Mouse (Mus musculus): ENCODE measurements around the gene Hsd17b1. TPM values are rescaled to one million over a fixed set of nuclear protein-coding genes. Genes with fewer than 3 reads are reported as not detected.

Hsd17b1 gene
- total RNA-seq, 1 experiment = 2.4 TPM

GRCm38 (mm10) chr11:101059473-101059872 is 18.7 kb upstream of the Hsd17b1 start:
- H3K27ac ChIP-seq (ENCODE audit: insufficient read depth, low read depth, low read length, poor library complexity, severe bottlenecking) = no peak overlapping the region
- in situ Hi-C loops (cut with MboI; ENCODE audit: low sequenced_read_pairs in 2 of 2, unreplicated experiment in 2 of 2) = loop anchor here in 1 of 2 experiments (5.0 kb wide), 1 partner anchor 77 kb away; no protein-coding TSS in a partner anchor

GRCm38 (mm10) chr11:101060126-101060525 is 18.1 kb upstream of the Hsd17b1 start:
- DNase-seq (ENCODE audit: low read depth, low spot score) = no peak
- Histone ChIP-seq H3K9me3 (ENCODE audit: control insufficient read depth, insufficient read depth, low read depth, low read length) (no peaks in the 10 kb centered on the region), H3K4me3 (ENCODE audit: insufficient read depth in 1 of 2, low read depth in 1 of 2, low read length in 2 of 2, poor library complexity in 1 of 2, severe bottlenecking in 1 of 2) (no peak overlapping the region), H3K9ac (ENCODE audit: insufficient read depth, low read depth, low read length, poor library complexity, severe bottlenecking) (no peak overlapping the region), H3K27ac (ENCODE audit: insufficient read depth, low read depth, low read length, poor library complexity, severe bottlenecking) (no peak overlapping the region), H3K36me3 (ENCODE audit: control insufficient read depth, insufficient read depth, low read length, poor library complexity, severe bottlenecking) (peaks cover 2% of the 10 kb centered on the region; the same call in 1 of the 2 replicates), H3K4me1 (ENCODE audit: control insufficient read depth in 2 of 2, insufficient read depth in 2 of 2, low read length in 2 of 2, poor library complexity in 1 of 2) (peaks cover 5 to 35% of the 10 kb centered on the region in 2 experiments)
- TF ChIP-seq ZNF384 (IDR thresholded peaks at IDR 0.05; ENCODE audit: low read depth, low read length) = no peak
- TF ChIP-seq ZC3H11A (IDR thresholded peaks at IDR 0.05; ENCODE audit: borderline replicate concordance, low read depth, low read length) = no peak
- TF ChIP-seq HCFC1 (IDR thresholded peaks at IDR 0.05; ENCODE audit: borderline replicate concordance, insufficient read depth, low read length) = no peak
- TF ChIP-seq MAFK (IDR thresholded peaks at IDR 0.05; ENCODE audit: insufficient read depth, low read depth, low read length) = no peak
- TF ChIP-seq CHD2 (IDR thresholded peaks at IDR 0.05; ENCODE audit: low read depth, low read length) = no peak
- in situ Hi-C loops (cut with MboI; ENCODE audit: low sequenced_read_pairs in 2 of 2, unreplicated experiment in 2 of 2) = loop anchor here in 1 of 2 experiments (10.0 kb wide), 1 partner anchor 75 kb away; no protein-coding TSS in a partner anchor

More at GRCm38 (mm10) chr11:101059473-101059872, 18.7 kb upstream of the Hsd17b1 start:
- no peak for DNase-seq (ENCODE audit: low read depth, low spot score)
- Histone ChIP-seq H3K9me3 (ENCODE audit: control insufficient read depth, insufficient read depth, low read depth, low read length) (no peaks in the 10 kb centered on the region), H3K4me3 (ENCODE audit: insufficient read depth in 1 of 2, low read depth in 1 of 2, low read length in 2 of 2, poor library complexity in 1 of 2, severe bottlenecking in 1 of 2) (no peak overlapping the region), H3K9ac (ENCODE audit: insufficient read depth, low read depth, low read length, poor library complexity, severe bottlenecking) (no peak overlapping the region), H3K4me1 (ENCODE audit: control insufficient read depth in 2 of 2, insufficient read depth in 2 of 2, low read length in 2 of 2, poor library complexity in 1 of 2) (peaks cover 7 to 35% of the 10 kb centered on the region in 2 experiments), H3K36me3 (ENCODE audit: control insufficient read depth, insufficient read depth, low read length, poor library complexity, severe bottlenecking) (peaks cover 2% of the 10 kb centered on the region; the same call in 1 of the 2 replicates)
- TF ChIP-seq ZNF384 (IDR thresholded peaks at IDR 0.05; ENCODE audit: low read depth, low read length) (no peak), CHD2 (IDR thresholded peaks at IDR 0.05; ENCODE audit: low read depth, low read length) (no peak), ZC3H11A (IDR thresholded peaks at IDR 0.05; ENCODE audit: borderline replicate concordance, low read depth, low read length) (no peak), MAFK (IDR thresholded peaks at IDR 0.05; ENCODE audit: insufficient read depth, low read depth, low read length) (no peak), HCFC1 (IDR thresholded peaks at IDR 0.05; ENCODE audit: borderline replicate concordance, insufficient read depth, low read length) (no peak)

- H3K27ac ChIP-seq (ENCODE audit: insufficient read depth, low read depth, low read length, poor library complexity, severe bottlenecking) = no peak overlapping the region
- TF ChIP-seq ZC3H11A (IDR thresholded peaks at IDR 0.05; ENCODE audit: borderline replicate concordance, low read depth, low read length) (no peak), ZNF384 (IDR thresholded peaks at IDR 0.05; ENCODE audit: low read depth, low read length) (no peak), CHD2 (IDR thresholded peaks at IDR 0.05; ENCODE audit: low read depth, low read length) (no peak), HCFC1 (IDR thresholded peaks at IDR 0.05; ENCODE audit: borderline replicate concordance, insufficient read depth, low read length) (no peak), MAFK (IDR thresholded peaks at IDR 0.05; ENCODE audit: insufficient read depth, low read depth, low read length) (no peak)
- DNase-seq (ENCODE audit: low read depth, low spot score) = no peak
- no peak overlapping the region for H3K9ac ChIP-seq (ENCODE audit: insufficient read depth, low read depth, low read length, poor library complexity, severe bottlenecking)
- in situ Hi-C loops (cut with MboI; ENCODE audit: low sequenced_read_pairs in 2 of 2, unreplicated experiment in 2 of 2) = loop anchor here in 1 of 2 experiments (10.0 kb wide), 1 partner anchor 76 kb away; no protein-coding TSS in a partner anchor
- H3K36me3 ChIP-seq (ENCODE audit: control insufficient read depth, insufficient read depth, low read length, poor library complexity, severe bottlenecking) = peaks cover 2% of the 10 kb centered on the region; the same call in 1 of the 2 replicates
- peaks cover 5 to 31% of the 10 kb centered on the region in 2 experiments for H3K4me1 ChIP-seq (ENCODE audit: control insufficient read depth in 2 of 2, insufficient read depth in 2 of 2, low read length in 2 of 2, poor library complexity in 1 of 2)
- H3K4me3 ChIP-seq (ENCODE audit: insufficient read depth in 1 of 2, low read depth in 1 of 2, low read length in 2 of 2, poor library complexity in 1 of 2, severe bottlenecking in 1 of 2) = no peak overlapping the region
- no peaks in the 10 kb centered on the region for H3K9me3 ChIP-seq (ENCODE audit: control insufficient read depth, insufficient read depth, low read depth, low read length)
Measured at GRCm38 (mm10) chr11:101061049-101061448, 17.2 kb upstream of the Hsd17b1 start.

- Histone ChIP-seq H3K4me3 (ENCODE audit: insufficient read depth in 1 of 2, low read depth in 1 of 2, low read length in 2 of 2, poor library complexity in 1 of 2, severe bottlenecking in 1 of 2) (no peak overlapping the region), H3K4me1 (ENCODE audit: control insufficient read depth in 2 of 2, insufficient read depth in 2 of 2, low read length in 2 of 2, poor library complexity in 1 of 2) (peaks cover 5 to 34% of the 10 kb centered on the region in 2 experiments), H3K9ac (ENCODE audit: insufficient read depth, low read depth, low read length, poor library complexity, severe bottlenecking) (no peak overlapping the region), H3K36me3 (ENCODE audit: control insufficient read depth, insufficient read depth, low read length, poor library complexity, severe bottlenecking) (peaks cover 2% of the 10 kb centered on the region; the same call in 1 of the 2 replicates), H3K9me3 (ENCODE audit: control insufficient read depth, insufficient read depth, low read depth, low read length) (no peaks in the 10 kb centered on the region), H3K27ac (ENCODE audit: insufficient read depth, low read depth, low read length, poor library complexity, severe bottlenecking) (no peak overlapping the region)
- TF ChIP-seq CHD2 (IDR thresholded peaks at IDR 0.05; ENCODE audit: low read depth, low read length) (no peak), ZNF384 (IDR thresholded peaks at IDR 0.05; ENCODE audit: low read depth, low read length) (no peak), ZC3H11A (IDR thresholded peaks at IDR 0.05; ENCODE audit: borderline replicate concordance, low read depth, low read length) (no peak), HCFC1 (IDR thresholded peaks at IDR 0.05; ENCODE audit: borderline replicate concordance, insufficient read depth, low read length) (no peak), MAFK (IDR thresholded peaks at IDR 0.05; ENCODE audit: insufficient read depth, low read depth, low read length) (no peak)
- no peak for DNase-seq (ENCODE audit: low read depth, low spot score)
- in situ Hi-C loops (cut with MboI; ENCODE audit: low sequenced_read_pairs in 2 of 2, unreplicated experiment in 2 of 2) = loop anchor here in 1 of 2 experiments (10.0 kb wide), 1 partner anchor 78 kb away; no protein-coding TSS in a partner anchor
Measured at GRCm38 (mm10) chr11:101062165-101062884, 15.9 kb upstream of the Hsd17b1 start.

Measured in ES-E14 (cell line).